Mouse (Mus musculus): Measurements from ENCODE around the gene Fscn2. TPM values are rescaled to one million over a fixed set of nuclear protein-coding genes. Genes with fewer than 3 reads are reported as not detected.
"Not testable (repeated sequence)": the region's sequence is repeated elsewhere in the genome, so short reads cannot be mapped to it uniquely, and the experiment has no call there.

The Fscn2 gene
- polyA plus RNA-seq, 1 experiment from 2014 or later, result 0.64 TPM

DNA sequence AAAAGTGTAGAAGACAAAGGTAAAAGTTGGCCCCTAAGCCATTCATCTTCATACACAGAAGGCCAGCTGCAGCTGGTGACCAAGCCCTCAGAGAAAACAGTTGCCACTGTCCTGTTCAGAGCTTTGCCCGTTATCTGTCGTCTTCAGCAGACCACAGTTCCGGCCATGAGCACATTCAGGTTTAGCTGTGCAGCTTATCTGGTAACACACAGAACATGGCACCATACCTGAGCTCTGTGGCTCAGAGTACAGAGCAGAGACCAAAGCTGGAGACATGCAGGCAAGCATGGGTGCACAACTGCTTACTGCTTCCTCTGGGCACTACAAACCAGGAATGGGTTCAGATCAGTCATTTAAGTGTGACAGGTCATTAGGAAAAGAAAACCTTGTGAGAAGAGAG is 44.5 kb downstream of the Fscn2 start:
- Histone ChIP-seq H3K4me1 (replicated peaks) (no peaks in the 10 kb centered on the region), H3K27me3 (no peaks in the 10 kb centered on the region), H3K9ac (replicated peaks) (no peak overlapping the region), H3K9me3 (no peaks in the 10 kb centered on the region), H3K36me3 (peaks cover 99% of the 10 kb centered on the region), H3K27ac (no peak overlapping the region), H3K4me2 (no peak overlapping the region), H3K4me3 (replicated peaks) (no peak overlapping the region)
- WGBS, result 93% methylated on average over 3 of the region's 3 CpGs
- no peak for ATAC-seq (ENCODE audit: insufficient number of reproducible peaks, insufficient read depth, low FRiP score, low TSS enrichment, low read depth)

DNA sequence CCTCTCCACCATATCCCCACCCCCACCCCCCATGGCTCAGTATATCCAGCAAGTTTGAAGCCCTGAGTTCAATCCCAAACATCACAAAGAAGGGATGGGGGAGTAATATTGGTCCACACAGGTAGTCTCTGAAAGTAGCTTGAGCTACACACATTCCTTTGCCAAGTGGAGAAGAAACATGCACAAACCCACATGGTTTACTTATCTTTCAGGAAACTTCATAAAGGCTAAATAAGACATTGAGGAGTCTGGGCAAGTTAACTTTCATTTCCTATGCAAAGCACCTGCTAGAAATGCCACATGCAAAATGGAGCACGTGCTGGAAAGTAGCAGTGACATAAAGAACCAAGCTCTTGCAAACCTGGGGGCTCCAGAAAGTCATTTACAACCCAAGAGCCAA is 45.1 kb downstream of the Fscn2 start:
- Histone ChIP-seq H3K4me2 (no peak overlapping the region), H3K27me3 (no peaks in the 10 kb centered on the region), H3K9me3 (no peaks in the 10 kb centered on the region), H3K27ac (no peak overlapping the region), H3K36me3 (peaks cover 99% of the 10 kb centered on the region), H3K4me3 (replicated peaks) (no peak overlapping the region), H3K9ac (replicated peaks) (no peak overlapping the region), H3K4me1 (replicated peaks) (no peaks in the 10 kb centered on the region)
- 74% methylated on average over 1 of the region's 1 CpGs for WGBS
- no peak for ATAC-seq (ENCODE audit: insufficient number of reproducible peaks, insufficient read depth, low FRiP score, low TSS enrichment, low read depth)

DNA sequence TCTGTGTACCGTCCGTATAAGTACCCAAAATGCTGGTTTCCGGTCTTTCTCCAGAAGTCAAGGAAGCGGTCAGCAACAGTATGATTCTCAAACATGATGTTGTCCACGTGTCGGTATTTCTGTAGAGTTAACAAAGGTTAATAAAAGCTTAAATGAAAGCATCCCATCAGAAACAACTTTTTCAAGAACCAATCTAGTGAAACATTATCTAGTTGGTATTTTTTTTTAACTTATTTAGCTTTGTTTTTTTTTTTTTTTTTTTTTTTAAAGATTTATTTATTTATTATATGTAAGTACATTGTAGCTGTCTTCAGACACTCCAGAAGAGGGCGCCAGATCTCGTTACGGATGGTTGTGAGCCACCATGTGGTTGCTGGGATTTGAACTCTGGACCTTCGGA is 52.3 kb downstream of the Fscn2 start:
- H3K9ac ChIP-seq (replicated peaks); H3K27ac ChIP-seq; H3K27me3 ChIP-seq; H3K9me3 ChIP-seq; H3K4me1 ChIP-seq (replicated peaks); ATAC-seq (ENCODE audit: insufficient number of reproducible peaks, insufficient read depth, low FRiP score, low TSS enrichment, low read depth); H3K4me3 ChIP-seq (replicated peaks); H3K4me2 ChIP-seq: not testable (repeated sequence)
- WGBS, result 92% methylated on average over 7 of the region's 10 CpGs
- H3K36me3 ChIP-seq, result peaks cover 96% of the 10 kb centered on the region

Small RNAs within 50 kb of the gene (microRNA-seq; reads per million reads assigned to microRNA genes)
- gene Gm23419 (not detected), gene Mir6935 (2.6 reads per million, percentile 5 among the genes with 10 or more reads in this experiment)

Other genes starting within 250 kb of the Fscn2 start
- 84.7 and 86.8 TPM in 2 replicates for gene Slc38a10, start 210.2 kb upstream of the Fscn2 start, polyA plus RNA-seq (2016; fragmentation: Nextera tagmentation; extraction: Ambion mirVana)
- 18.3 and 18.5 TPM in 2 replicates for gene Bahcc1, start 128.6 kb upstream of the Fscn2 start, polyA plus RNA-seq (2016; fragmentation: Nextera tagmentation; extraction: Ambion mirVana)
- 2,805 and 2,814 TPM in 2 replicates for gene Actg1, start 13.0 kb upstream of the Fscn2 start, polyA plus RNA-seq (2016; fragmentation: Nextera tagmentation; extraction: Ambion mirVana)
- gene Faap100, start 17.2 kb downstream of the Fscn2 start, polyA plus RNA-seq (2016; fragmentation: Nextera tagmentation; extraction: Ambion mirVana), result 38.0 and 40.0 TPM in 2 replicates
- 49.8 and 56.0 TPM in 2 replicates for gene Nploc4, start 76.2 kb downstream of the Fscn2 start, polyA plus RNA-seq (2016; fragmentation: Nextera tagmentation; extraction: Ambion mirVana)
- gene Tspan10, start 81.1 kb downstream of the Fscn2 start, polyA plus RNA-seq (2016; fragmentation: Nextera tagmentation; extraction: Ambion mirVana), result not detected in 2 replicates
- gene Pde6g, start 92.0 kb downstream of the Fscn2 start, polyA plus RNA-seq (2016; fragmentation: Nextera tagmentation; extraction: Ambion mirVana), result 0.20 TPM in 1 of 2 replicates, not detected in the other
- 10.4 and 13.2 TPM in 2 replicates for gene Oxld1, start 96.5 kb downstream of the Fscn2 start, polyA plus RNA-seq (2016; fragmentation: Nextera tagmentation; extraction: Ambion mirVana)
- 47.8 and 52.4 TPM in 2 replicates for gene Ccdc137, start 96.6 kb downstream of the Fscn2 start, polyA plus RNA-seq (2016; fragmentation: Nextera tagmentation; extraction: Ambion mirVana)
- 58.5 and 58.9 TPM in 2 replicates for gene Arl16, start 106.1 kb downstream of the Fscn2 start, polyA plus RNA-seq (2016; fragmentation: Nextera tagmentation; extraction: Ambion mirVana)
- 135 and 139 TPM in 2 replicates for gene Mrpl12, start 123.1 kb downstream of the Fscn2 start, polyA plus RNA-seq (2016; fragmentation: Nextera tagmentation; extraction: Ambion mirVana)
- 54.6 and 59.8 TPM in 2 replicates for gene Slc25a10, start 130.3 kb downstream of the Fscn2 start, polyA plus RNA-seq (2016; fragmentation: Nextera tagmentation; extraction: Ambion mirVana)
- gene Gcgr, start 169.2 kb downstream of the Fscn2 start, polyA plus RNA-seq (2016; fragmentation: Nextera tagmentation; extraction: Ambion mirVana), result 3.8 and 4.0 TPM in 2 replicates
- gene Mcrip1, start 188.2 kb downstream of the Fscn2 start, polyA plus RNA-seq (2016; fragmentation: Nextera tagmentation; extraction: Ambion mirVana), result 221 and 229 TPM in 2 replicates
- gene Ppp1r27, start 189.6 kb downstream of the Fscn2 start, polyA plus RNA-seq (2016; fragmentation: Nextera tagmentation; extraction: Ambion mirVana), result not detected in 2 replicates
- 620 and 631 TPM in 2 replicates for gene P4hb, start 211.7 kb downstream of the Fscn2 start, polyA plus RNA-seq (2016; fragmentation: Nextera tagmentation; extraction: Ambion mirVana)
- 484 and 518 TPM in 2 replicates for gene Arhgdia, start 220.1 kb downstream of the Fscn2 start, polyA plus RNA-seq (2016; fragmentation: Nextera tagmentation; extraction: Ambion mirVana)
- gene Alyref, start 236.8 kb downstream of the Fscn2 start, polyA plus RNA-seq (2016; fragmentation: Nextera tagmentation; extraction: Ambion mirVana), result 671 and 778 TPM in 2 replicates
- gene Anapc11, start 236.9 kb downstream of the Fscn2 start, polyA plus RNA-seq (2016; fragmentation: Nextera tagmentation; extraction: Ambion mirVana), result 202 and 203 TPM in 2 replicates
- gene Npb, start 246.9 kb downstream of the Fscn2 start, polyA plus RNA-seq (2016; fragmentation: Nextera tagmentation; extraction: Ambion mirVana), result 0.65 and 0.95 TPM in 2 replicates